Comparison of ENCODE assay signal across 8 mouse cellular contexts in genomic region chr4:135872015-135872414, GRCm38 (mm10). TPM values are rescaled to one million over a fixed set of nuclear protein-coding genes. Genes with fewer than 3 reads are reported as not detected.
A peak's percentile ranks its signal among the peaks of the same experiment; 100 is the strongest.
DNase-seq lines count a peak whose midpoint lies in the region; ATAC-seq and TF ChIP-seq lines count a peak whose summit lies in the region.

No protein-coding gene starts in this region.

- peak overlapping the region; percentile 96 for H3K4me2 ChIP-seq in heart, embryonic 12.5 days
- H3K4me2 ChIP-seq in hindbrain, embryonic 12.5 days (replicated peaks), result peak overlapping the region; percentile 83
- H3K4me2 ChIP-seq in midbrain, embryonic 11.5 days, result peak overlapping the region; percentile 75

- in situ Hi-C loops in ES-E14 (cut with MboI; ENCODE audit: low sequenced_read_pairs in 2 of 2, unreplicated experiment in 2 of 2), result no loop called here

- no peak for ATAC-seq in heart, embryonic 12.5 days (ENCODE audit: insufficient number of reproducible peaks, low FRiP score)
- ATAC-seq in hindbrain, embryonic 12.5 days (ENCODE audit: low FRiP score), result no peak
- no peak for ATAC-seq in midbrain, embryonic 11.5 days (ENCODE audit: low FRiP score)

- peaks cover 39% of the 10 kb centered on the region for H3K4me1 ChIP-seq in heart, embryonic 12.5 days (replicated peaks)
- H3K4me1 ChIP-seq in ES-E14 (ENCODE audit: control insufficient read depth in 2 of 2, insufficient read depth in 2 of 2, low read length in 2 of 2, poor library complexity in 1 of 2), result peaks cover 6 to 13% of the 10 kb centered on the region in 2 experiments; a peak in 3 of 4 replicates
- peaks cover 52% of the 10 kb centered on the region for H3K4me1 ChIP-seq in hindbrain, embryonic 12.5 days
- H3K4me1 ChIP-seq in midbrain, embryonic 11.5 days (ENCODE audit: control insufficient read depth, insufficient read depth, low read length), result peaks cover 44% of the 10 kb centered on the region

- peak overlapping the region; percentile 87 for H3K4me3 ChIP-seq in heart, embryonic 12.5 days
- peak overlapping the region; percentile 85 to 87; a peak in 1 of 4 replicates for H3K4me3 ChIP-seq in ES-E14 (ENCODE audit: insufficient read depth in 1 of 2, low read depth in 1 of 2, low read length in 2 of 2, poor library complexity in 1 of 2, severe bottlenecking in 1 of 2)
- peak overlapping the region; percentile 72 for H3K4me3 ChIP-seq in hindbrain, embryonic 12.5 days
- peak overlapping the region; percentile 83 for H3K4me3 ChIP-seq in midbrain, embryonic 11.5 days (ENCODE audit: low read depth, low read length)

- no peaks in the 10 kb centered on the region for H3K9me3 ChIP-seq in heart, embryonic 12.5 days (replicated peaks)
- no peaks in the 10 kb centered on the region for H3K9me3 ChIP-seq in ES-E14 (ENCODE audit: control insufficient read depth, insufficient read depth, low read depth, low read length)
- H3K9me3 ChIP-seq in hindbrain, embryonic 12.5 days (replicated peaks), result no peaks in the 10 kb centered on the region
- H3K9me3 ChIP-seq in midbrain, embryonic 11.5 days (ENCODE audit: control insufficient read depth, low read length), result no peaks in the 10 kb centered on the region

- peaks cover 24% of the 10 kb centered on the region for H3K36me3 ChIP-seq in heart, embryonic 12.5 days
- H3K36me3 ChIP-seq in ES-E14 (ENCODE audit: control insufficient read depth, insufficient read depth, low read length, poor library complexity, severe bottlenecking), result peaks cover 9% of the 10 kb centered on the region
- peaks cover 18% of the 10 kb centered on the region for H3K36me3 ChIP-seq in hindbrain, embryonic 12.5 days
- H3K36me3 ChIP-seq in midbrain, embryonic 11.5 days (ENCODE audit: control insufficient read depth, insufficient read depth, low read length), result peaks cover 2% of the 10 kb centered on the region; the same call in 1 of the 2 replicates

- intact Hi-C loops in gastrocnemius, postnatal 14 days (cut with DNase I; ENCODE audit: low total_unique reads), result no loop called here

- WGBS in heart, embryonic 12.5 days, result 44% methylated on average over 3 of the region's 3 CpGs
- WGBS in hindbrain, embryonic 12.5 days, result 57% methylated on average over 3 of the region's 3 CpGs
- 63% methylated on average over 3 of the region's 3 CpGs for WGBS in midbrain, embryonic 11.5 days

- peak overlapping the region; percentile 56; the same call in 1 of the 2 replicates for H3K9ac ChIP-seq in heart, embryonic 12.5 days
- no peak overlapping the region for H3K9ac ChIP-seq in ES-E14 (ENCODE audit: insufficient read depth, low read depth, low read length, poor library complexity, severe bottlenecking)
- H3K9ac ChIP-seq in hindbrain, embryonic 12.5 days, result peak overlapping the region; percentile 88; the same call in 1 of the 2 replicates
- peak overlapping the region; percentile 88; the same call in 1 of the 2 replicates for H3K9ac ChIP-seq in midbrain, embryonic 11.5 days (ENCODE audit: low read length)

- peak overlapping the region; percentile 98 for H3K27ac ChIP-seq in heart, embryonic 12.5 days (ENCODE audit: poor library complexity, severe bottlenecking)
- no peak overlapping the region; the same call in 1 of the 2 replicates for H3K27ac ChIP-seq in ES-E14 (ENCODE audit: insufficient read depth, low read depth, low read length, poor library complexity, severe bottlenecking)
- H3K27ac ChIP-seq in hindbrain, embryonic 12.5 days, result peak overlapping the region; percentile 99; the same call in 1 of the 2 replicates
- H3K27ac ChIP-seq in midbrain, embryonic 11.5 days (ENCODE audit: low read depth, low read length), result no peak overlapping the region

- no peak for DNase-seq in heart, adult 18-20 months
- DNase-seq in ES-E14 (ENCODE audit: low read depth, low spot score), result no peak
- DNase-seq in midbrain, embryonic 11.5 days (ENCODE audit: low spot score, missing footprints), result no peak
- DNase-seq in gastrocnemius, postnatal 14 days, result no peak
- no peak for DNase-seq in thymus, postnatal 14 days
- DNase-seq in ovary, postnatal 10 days (ENCODE audit: low spot score), result no peak

- no peaks in the 10 kb centered on the region for H3K27me3 ChIP-seq in heart, embryonic 12.5 days (replicated peaks)
- H3K27me3 ChIP-seq in hindbrain, embryonic 12.5 days, result no peaks in the 10 kb centered on the region
- no peaks in the 10 kb centered on the region for H3K27me3 ChIP-seq in midbrain, embryonic 11.5 days (ENCODE audit: control insufficient read depth, insufficient read depth, low read length)

TF ChIP-seq in ES-E14, 5 proteins besides CTCF, POLR2A, EP300 and RAD21:
- TF ChIP-seq MAFK (IDR thresholded peaks at IDR 0.05; ENCODE audit: insufficient read depth, low read depth, low read length) (no peak), HCFC1 (IDR thresholded peaks at IDR 0.05; ENCODE audit: borderline replicate concordance, insufficient read depth, low read length) (no peak), ZNF384 (IDR thresholded peaks at IDR 0.05; ENCODE audit: low read depth, low read length) (no peak), CHD2 (IDR thresholded peaks at IDR 0.05; ENCODE audit: low read depth, low read length) (no peak), ZC3H11A (IDR thresholded peaks at IDR 0.05; ENCODE audit: borderline replicate concordance, low read depth, low read length) (no peak)

RNA-seq across cellular contexts. Expression of gene Pnrc2, which starts 1.6 kb away (rescaled TPM):
- polyA plus RNA-seq in heart, embryonic 12.5 days (2016; fragmentation: Nextera tagmentation; extraction: Ambion mirVana), result 124 and 131 TPM in 2 replicates
- 10 to 100 TPM; 62.7 to 68.0 TPM for total RNA-seq in heart, adult 18-20 months (2021)
- 27.6 and 35.4 TPM in 2 replicates for total RNA-seq in ES-E14 (2012; rRNA removed)
- polyA plus RNA-seq in hindbrain, embryonic 12.5 days (2016; fragmentation: Nextera tagmentation; extraction: Ambion mirVana), result 152 and 154 TPM in 2 replicates
- polyA plus RNA-seq in midbrain, embryonic 11.5 days (2014; fragmentation: Nextera tagmentation; extraction: Ambion mirVana), result 258 and 259 TPM in 2 replicates
- 10 to 100 TPM; 44.3 to 59.3 TPM for total RNA-seq in gastrocnemius, postnatal 14 days (2021)

RNA-seq across cellular contexts. Expression of gene Srsf10, which starts 16.5 kb away (rescaled TPM):
- polyA plus RNA-seq in heart, embryonic 12.5 days (2016; fragmentation: Nextera tagmentation; extraction: Ambion mirVana), result 178 and 189 TPM in 2 replicates
- total RNA-seq in heart, adult 18-20 months (2021), result 10 to 100 TPM; 40.6 to 50.5 TPM
- total RNA-seq in ES-E14 (2012; rRNA removed), result 167 and 178 TPM in 2 replicates
- 312 and 328 TPM in 2 replicates for polyA plus RNA-seq in hindbrain, embryonic 12.5 days (2016; fragmentation: Nextera tagmentation; extraction: Ambion mirVana)
- polyA plus RNA-seq in midbrain, embryonic 11.5 days (2014; fragmentation: Nextera tagmentation; extraction: Ambion mirVana), result 434 and 444 TPM in 2 replicates
- total RNA-seq in gastrocnemius, postnatal 14 days (2021), result 10 to 100 TPM; 30.9 to 33.0 TPM

RNA-seq across cellular contexts. Expression of gene Cnr2, which starts 23.2 kb away (rescaled TPM):
- polyA plus RNA-seq in heart, embryonic 12.5 days (2016; fragmentation: Nextera tagmentation; extraction: Ambion mirVana), result 0.46 and 0.70 TPM in 2 replicates
- total RNA-seq in heart, adult 18-20 months (2021), result 1 to 10 TPM in 1 of 2 experiments, under 1 TPM in 1; 0.52 to 1.7 TPM
- 0.04 and 0.05 TPM in 2 replicates for total RNA-seq in ES-E14 (2012; rRNA removed)
- 0.15 and 0.29 TPM in 2 replicates for polyA plus RNA-seq in hindbrain, embryonic 12.5 days (2016; fragmentation: Nextera tagmentation; extraction: Ambion mirVana)
- 0.41 and 0.63 TPM in 2 replicates for polyA plus RNA-seq in midbrain, embryonic 11.5 days (2014; fragmentation: Nextera tagmentation; extraction: Ambion mirVana)
- total RNA-seq in gastrocnemius, postnatal 14 days (2021), result under 1 TPM; 0.47 to 0.60 TPM

RNA-seq across cellular contexts. Expression of gene Fuca1, which starts 48.5 kb away (rescaled TPM):
- polyA plus RNA-seq in heart, embryonic 12.5 days (2016; fragmentation: Nextera tagmentation; extraction: Ambion mirVana), result 36.4 and 41.7 TPM in 2 replicates
- total RNA-seq in heart, adult 18-20 months (2021), result 10 to 100 TPM; 31.7 to 35.3 TPM
- 69.8 and 124 TPM in 2 replicates for total RNA-seq in ES-E14 (2012; rRNA removed)
- polyA plus RNA-seq in hindbrain, embryonic 12.5 days (2016; fragmentation: Nextera tagmentation; extraction: Ambion mirVana), result 50.2 and 54.1 TPM in 2 replicates
- polyA plus RNA-seq in midbrain, embryonic 11.5 days (2014; fragmentation: Nextera tagmentation; extraction: Ambion mirVana), result 43.0 and 48.1 TPM in 2 replicates
- 10 to 100 TPM; 20.6 to 27.8 TPM for total RNA-seq in gastrocnemius, postnatal 14 days (2021)

Comparison
In these comparisons a context has a peak if more than half of its experiments do, and no peak if none do; other contexts are left out.
1. H3K27ac ChIP-seq: peak in heart, embryonic 12.5 days (single experiment) and hindbrain, embryonic 12.5 days (single experiment); none in ES-E14 (single experiment) and midbrain, embryonic 11.5 days (single experiment).
2. Peak in every context shown above with its lines, with median percentiles within 50 percentile points of each other: H3K4me2 ChIP-seq and H3K4me3 ChIP-seq.